Mouse (Mus musculus): ENCODE data around the gene Dnajc13.

DNA sequence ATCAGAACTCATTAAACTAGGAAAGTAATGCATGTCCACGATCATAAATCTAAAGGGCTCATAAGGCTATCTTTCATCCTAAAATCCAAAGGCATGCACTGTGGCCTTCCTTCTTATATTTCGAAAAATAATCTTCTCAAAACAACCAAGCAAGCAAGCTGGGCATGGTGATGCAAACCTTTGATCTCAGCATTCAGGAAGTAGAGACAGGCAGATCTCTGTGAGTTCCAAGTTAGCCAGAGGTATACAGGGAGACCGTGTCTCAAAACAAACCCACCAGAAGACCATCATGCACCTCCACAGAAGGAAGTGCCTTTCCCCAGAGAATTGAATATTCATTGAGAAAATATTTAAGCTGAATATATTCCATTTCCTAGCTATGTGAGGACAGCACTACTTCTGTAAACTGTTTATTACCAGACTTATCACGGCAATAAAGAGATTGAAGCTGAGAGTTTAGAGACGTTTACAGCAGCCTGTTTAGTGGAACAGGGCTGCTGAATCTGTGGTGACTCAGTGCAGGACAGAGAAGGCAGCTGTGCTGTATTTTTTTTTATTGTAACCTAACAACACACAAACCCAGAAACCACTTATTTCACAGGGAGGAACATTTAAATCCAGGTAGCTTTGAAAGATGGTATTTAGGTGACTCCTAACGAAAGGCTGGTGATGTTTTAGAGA is 15.3 kb downstream of the Dnajc13 start:
- TF ChIP-seq POLR2A (IDR thresholded peaks at IDR 0.05; ENCODE audit: insufficient read depth, low read depth, low read length) (no peak), CTCF (IDR thresholded peaks at IDR 0.05; ENCODE audit: insufficient read depth, low read depth, low read length) (no peak)
